Mouse (Mus musculus) olfactory bulb, adult 2 months (tissue): ENCODE results near the gene Nsrp1.

Experiments
- CTCF ChIP-seq: fragments of 200-500 bp; IDR thresholded peaks from 2 replicates; pipeline ENCODE4 v1.5.1; 2012; ENCODE audit warnings: low read depth, mild to moderate bottlenecking, low read length, moderate library complexity; ENCODE audit not compliant: insufficient read depth
- POLR2A ChIP-seq: fragments of 200-500 bp; IDR thresholded peaks from 2 replicates; pipeline ENCODE4 v1.6.1; 2012; ENCODE audit warnings: mild to moderate bottlenecking, low read depth, low read length, moderate library complexity; ENCODE audit not compliant: insufficient read depth

DNA sequence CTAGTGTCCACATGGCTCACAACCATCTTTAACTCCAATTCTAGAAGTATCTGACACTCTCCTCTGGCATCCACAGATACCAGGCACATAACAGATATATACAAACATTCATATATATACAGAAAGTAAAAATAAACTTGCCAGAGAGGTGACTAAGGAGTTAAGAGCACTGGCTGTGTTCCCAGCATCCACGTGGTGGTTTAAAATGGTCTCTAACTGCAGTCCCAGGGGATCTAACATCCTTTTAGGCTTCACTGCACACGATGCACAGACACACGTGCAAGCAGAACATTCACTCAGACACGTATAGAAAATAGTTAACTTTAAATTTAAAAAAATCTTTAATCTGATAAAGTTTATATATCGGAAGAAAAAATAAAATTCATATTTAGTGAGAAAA, 16.3 kb downstream of the Nsrp1 start:
- TF ChIP-seq CTCF (no peak), POLR2A (no peak)
